Mouse (Mus musculus) heart, postnatal 36 days (tissue): ENCODE measurements around the gene Stim1. TPM values are rescaled to one million over a fixed set of nuclear protein-coding genes. Genes with fewer than 3 reads are reported as not detected.
"Not testable (repeated sequence)": the region's sequence is repeated elsewhere in the genome, so short reads cannot be mapped to it uniquely, and the experiment has no call there.

Experiments used
- DNase-seq, 2 experiments: peaks; one replicate each; pipeline ENCODE4 v3.0.0; 2021 to 2022
- intact Hi-C: fragments of 180-260 bp; cut with DNase I; formaldehyde crosslinking; loops from one replicate; pipeline ENCODE4 v1.15.1; 2025
- total RNA-seq, 2 experiments: library from RNA; stranded (reverse); gene quantifications; 2 replicates each; pipeline ENCODE4 v1.2.3; 2021

Stim1 gene
- total RNA-seq, 2 experiments from 2014 or later, result 21.8 to 29.7 TPM

- no peak for DNase-seq
- intact Hi-C loops, result no loop called here
Measured at GRCm38 (mm10) chr7:102248691-102249404, 18.8 kb upstream of the Stim1 start.

- DNase-seq, result no peak
- intact Hi-C loops, result no loop called here
Measured at GRCm38 (mm10) chr7:102249531-102249895, 18.1 kb upstream of the Stim1 start.

- peak; percentile 80 to 86 for DNase-seq
- intact Hi-C loops, result loop anchor here (1.0 to 5.0 kb wide), 4 partner anchors 27 to 598 kb away; partner anchors contain the start of genes Nup98 and Pgap2
Measured at GRCm38 (mm10) chr7:102249896-102250630, 17.5 kb upstream of the Stim1 start.

GRCm38 (mm10) chr7:102250631-102251214 is 16.9 kb upstream of the Stim1 start:
- intact Hi-C loops, result loop anchor here (1.0 to 5.0 kb wide), 4 partner anchors 28 to 598 kb away; partner anchors contain the start of genes Nup98 and Pgap2
- peak; percentile 94 for DNase-seq

GRCm38 (mm10) chr7:102253631-102254030 is 14.0 kb upstream of the Stim1 start:
- no peak for DNase-seq
- intact Hi-C loops, result loop anchor here (5.0 kb wide), 1 partner anchor 601 kb away; no protein-coding TSS in a partner anchor

GRCm38 (mm10) chr7:102255954-102256353 is 11.7 kb upstream of the Stim1 start, which contains the start of gene Rhog:
Gene Rhog (minus strand): TSS chr7:102256054.
- intact Hi-C loops, result no loop called here

GRCm38 (mm10) chr7:102256636-102257035 is 11.0 kb upstream of the Stim1 start:
- intact Hi-C loops, result no loop called here
- DNase-seq, result no peak

More at GRCm38 (mm10) chr7:102255954-102256353, 11.7 kb upstream of the Stim1 start, which contains the start of gene Rhog:
- DNase-seq, result no peak

- DNase-seq, result peak; percentile 80 to 88
- intact Hi-C loops, result loop anchor here (1.0 kb wide), 1 partner anchor 159 kb away; no protein-coding TSS in a partner anchor
Measured at GRCm38 (mm10) chr7:102258189-102258588, 9.4 kb upstream of the Stim1 start.

GRCm38 (mm10) chr7:102258753-102259152 is 8.9 kb upstream of the Stim1 start:
- DNase-seq, result no peak
- intact Hi-C loops, result loop anchor here (1.0 kb wide), 1 partner anchor 159 kb away; no protein-coding TSS in a partner anchor

GRCm38 (mm10) chr7:102259716-102260479 is 7.7 kb upstream of the Stim1 start:
- no peak for DNase-seq
- intact Hi-C loops, result loop anchor here (10.0 kb wide), 1 partner anchor 305 kb away; the partner anchor contains the start of gene Trim21

- DNase-seq, result no peak
- intact Hi-C loops, result loop anchor here (10.0 kb wide), 1 partner anchor 304 kb away; the partner anchor contains the start of gene Trim21
Measured at GRCm38 (mm10) chr7:102260518-102260917, 7.1 kb upstream of the Stim1 start.

- no peak for DNase-seq
- intact Hi-C loops, result loop anchor here (10.0 kb wide), 1 partner anchor 302 kb away; the partner anchor contains the start of gene Trim21
Measured at GRCm38 (mm10) chr7:102263020-102263419, 4.6 kb upstream of the Stim1 start.

- not testable (repeated sequence) for DNase-seq
- intact Hi-C loops, result loop anchor here (2.0 to 10.0 kb wide), 2 partner anchors 151 to 299 kb away; partner anchors contain the start of gene Trim21
Measured at GRCm38 (mm10) chr7:102266021-102266400, 1.6 kb upstream of the Stim1 start.

- DNase-seq, result no peak
- intact Hi-C loops, result loop anchor here (2.0 to 10.0 kb wide), 2 partner anchors 150 to 298 kb away; partner anchors contain the start of gene Trim21
Measured at GRCm38 (mm10) chr7:102266401-102267042, 1.1 kb upstream of the Stim1 start.

- intact Hi-C loops, result loop anchor here (2.0 to 10.0 kb wide), 2 partner anchors 150 to 298 kb away; partner anchors contain the start of gene Trim21
Measured at GRCm38 (mm10) chr7:102267113-102267579, 460 bp upstream of the Stim1 start.

GRCm38 (mm10) chr7:102268395-102268748 is 766 bp downstream of the Stim1 start:
- no peak for DNase-seq
- intact Hi-C loops, result loop anchor here (10.0 kb wide), 1 partner anchor 296 kb away; the partner anchor contains the start of gene Trim21

More at GRCm38 (mm10) chr7:102267113-102267579, 460 bp upstream of the Stim1 start:
- DNase-seq, result peak; percentile 95 to 97

GRCm38 (mm10) chr7:102272422-102272948 is 4.9 kb downstream of the Stim1 start:
- intact Hi-C loops, result no loop called here
- peak; percentile 26 to 28 for DNase-seq

GRCm38 (mm10) chr7:102281403-102281802 is 13.8 kb downstream of the Stim1 start:
- no peak for DNase-seq
- intact Hi-C loops, result no loop called here

GRCm38 (mm10) chr7:102282261-102282660 is 14.7 kb downstream of the Stim1 start:
- peak; percentile 47 to 48 for DNase-seq
- intact Hi-C loops, result no loop called here
